Mouse (Mus musculus) forebrain, embryonic 11.5 days (tissue): ENCODE results near the gene Ahsa2. TPM values are rescaled to one million over a fixed set of nuclear protein-coding genes. Genes with fewer than 3 reads are reported as not detected.
"Not testable (repeated sequence)": the region's sequence is repeated elsewhere in the genome, so short reads cannot be mapped to it uniquely, and the experiment has no call there.

Experiments
- ATAC-seq: fragments of 200-750 bp; cut with Nextera tagmentation; replicated peaks from 2 replicates; pipeline ENCODE4 v1.8.0; 2017; ENCODE audit warnings: moderate TSS enrichment; ENCODE audit not compliant: low FRiP score
- DNase-seq: peaks from one replicate; pipeline ENCODE4 v3.0.0-alpha.2; 2017; ENCODE audit warnings: low spot score
- H3K27ac ChIP-seq: fragments of 300-500 bp; sonication (generic); 2 replicates; pipeline ENCODE4 v1.5.1; 2014; ENCODE audit warnings: low read depth, low read length
- H3K27me3 ChIP-seq: fragments of 300-500 bp; sonication (generic); 2 replicates; pipeline ENCODE4 v1.6.1; 2014; ENCODE audit warnings: mild to moderate bottlenecking, low read length, mixed read lengths; ENCODE audit not compliant: control insufficient read depth, insufficient read depth
- H3K36me3 ChIP-seq: fragments of 300-500 bp; sonication (generic); 2 replicates; pipeline ENCODE4 v1.6.1; 2014; ENCODE audit warnings: mild to moderate bottlenecking, low read length, moderate library complexity, mixed read lengths; ENCODE audit not compliant: control insufficient read depth, insufficient read depth
- H3K4me1 ChIP-seq: fragments of 300-500 bp; sonication (generic); replicated peaks from 2 replicates; pipeline ENCODE4 v1.6.1; 2014; ENCODE audit warnings: low read length, mixed read lengths; ENCODE audit not compliant: control insufficient read depth, insufficient read depth
- H3K4me2 ChIP-seq: fragments of 300-500 bp; sonication (generic); 2 replicates; pipeline ENCODE4 v1.6.1; 2014; ENCODE audit warnings: low read depth, mild to moderate bottlenecking, low read length, moderate library complexity, mixed read lengths; ENCODE audit not compliant: severe bottlenecking
- H3K4me3 ChIP-seq: fragments of 300-500 bp; sonication (generic); 2 replicates; pipeline ENCODE4 v1.5.1; 2014; ENCODE audit warnings: low read depth, low read length
- H3K9ac ChIP-seq: fragments of 300-500 bp; sonication (generic); 2 replicates; pipeline ENCODE4 v1.6.1; 2014; ENCODE audit warnings: low read length
- H3K9me3 ChIP-seq: fragments of 300-500 bp; sonication (generic); 2 replicates; pipeline ENCODE4 v1.6.1; 2016; ENCODE audit warnings: low read length, mixed read lengths; ENCODE audit not compliant: control insufficient read depth
- WGBS: fragments of 180-500 bp; shearing (Covaris S2); extraction: QIAGEN DNeasy Blood & Tissue Kit; methylation state at CpG from one replicate; pipeline ENCODE4 v1.1.7; 2014; 5-methylcytosine and 5-hydroxymethylcytosine counted together
- polyA plus RNA-seq: library from polyadenylated mRNA; unstranded; fragments of >200 nt; fragmentation: Nextera tagmentation; extraction: Ambion mirVana; gene quantifications from 2 replicates; pipeline ENCODE4 v1.2.1, GENCODE M21; 2014

The Ahsa2 gene
- polyA plus RNA-seq: 165 and 173 TPM in 2 replicates

DNA sequence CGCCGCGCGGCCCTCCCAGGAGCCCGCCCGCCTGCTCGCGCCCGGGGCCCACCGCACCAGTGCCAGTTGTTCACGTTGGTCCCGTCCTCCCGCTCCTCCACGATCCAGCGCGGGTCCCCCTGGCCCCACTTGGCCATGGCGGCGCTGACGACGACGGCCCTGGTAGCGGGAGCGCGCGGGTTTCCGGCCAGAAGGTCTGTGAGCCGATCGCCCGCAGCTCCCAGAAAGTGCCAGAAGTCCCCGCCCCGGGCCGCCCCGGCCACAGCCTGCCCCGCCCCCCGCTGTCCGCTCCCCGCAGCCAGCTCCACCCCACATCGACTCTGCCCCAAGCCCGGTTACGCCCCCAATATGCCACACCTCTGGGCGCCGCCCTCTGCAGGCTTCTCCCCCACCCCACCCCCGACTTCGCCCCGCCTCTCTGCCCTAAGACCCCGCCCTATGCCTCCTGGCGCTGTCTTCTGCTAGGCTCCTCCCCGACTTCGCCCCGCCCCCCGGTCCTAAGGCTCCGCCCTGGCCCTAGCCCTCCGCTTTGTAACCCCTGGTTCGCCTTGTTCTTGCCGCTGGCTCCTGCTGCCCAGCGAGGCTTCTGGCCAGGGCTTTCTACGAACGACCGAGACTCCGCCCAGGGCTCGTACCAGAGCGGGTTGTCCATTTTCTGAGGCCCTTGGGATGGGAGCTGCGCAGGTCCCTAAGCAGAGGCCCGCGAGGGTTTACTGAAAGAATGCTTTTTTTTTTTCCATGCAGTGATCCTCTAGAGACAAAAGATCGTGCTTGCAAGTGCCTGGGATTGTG, at the start of gene Ahsa2:
Gene Ahsa2 (minus strand): TSS at position 313 of the 792 bp plus-strand sequence.
- no peaks in the 10 kb centered on the region for H3K9me3 ChIP-seq
- peak within 1 kb of the TSS; percentile 73 for H3K4me3 ChIP-seq
- WGBS: under 1% methylated on average over 45 of the region's 66 CpGs
- peak within 1 kb of the TSS; percentile 74 for H3K4me2 ChIP-seq
- H3K27ac ChIP-seq: peak within 1 kb of the TSS; percentile 93
- peaks cover 4% of the 10 kb centered on the region; the same call in 1 of the 2 replicates for H3K36me3 ChIP-seq
- peak; percentile 95 for ATAC-seq
- peaks cover 3% of the 10 kb centered on the region; the same call in 1 of the 2 replicates for H3K4me1 ChIP-seq
- H3K9ac ChIP-seq: peak within 1 kb of the TSS; percentile 93
- DNase-seq: peak; percentile 99
- no peaks in the 10 kb centered on the region for H3K27me3 ChIP-seq

DNA sequence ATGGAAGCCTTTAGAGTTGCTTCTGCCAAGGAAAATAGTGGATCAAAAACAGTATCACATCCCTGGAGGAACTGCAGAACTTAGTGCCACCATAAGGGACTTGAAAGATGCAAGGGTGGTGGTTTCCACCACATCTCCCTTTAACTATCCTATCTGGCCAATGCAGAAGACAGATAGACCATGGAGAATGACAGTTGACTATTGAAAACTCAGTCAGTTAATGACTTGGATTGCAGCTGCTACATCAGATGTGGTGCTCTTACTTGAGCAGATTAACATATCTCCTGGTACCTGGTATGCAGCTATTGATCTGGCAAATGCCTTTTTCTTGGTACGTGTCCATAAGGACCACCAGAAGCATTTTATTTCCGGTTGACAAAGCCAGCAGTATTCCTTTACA, 39.6 kb upstream of the Ahsa2 start:
- Histone ChIP-seq H3K27me3 (no peaks in the 10 kb centered on the region), H3K4me3 (no peak overlapping the region), H3K27ac (no peak overlapping the region), H3K9ac (no peak overlapping the region), H3K36me3 (no peaks in the 10 kb centered on the region), H3K9me3 (no peaks in the 10 kb centered on the region), H3K4me2 (no peak overlapping the region), H3K4me1 (no peaks in the 10 kb centered on the region)
- no peak for DNase-seq
- WGBS: 86% methylated on average over 2 of the region's 2 CpGs
- ATAC-seq: no peak

DNA sequence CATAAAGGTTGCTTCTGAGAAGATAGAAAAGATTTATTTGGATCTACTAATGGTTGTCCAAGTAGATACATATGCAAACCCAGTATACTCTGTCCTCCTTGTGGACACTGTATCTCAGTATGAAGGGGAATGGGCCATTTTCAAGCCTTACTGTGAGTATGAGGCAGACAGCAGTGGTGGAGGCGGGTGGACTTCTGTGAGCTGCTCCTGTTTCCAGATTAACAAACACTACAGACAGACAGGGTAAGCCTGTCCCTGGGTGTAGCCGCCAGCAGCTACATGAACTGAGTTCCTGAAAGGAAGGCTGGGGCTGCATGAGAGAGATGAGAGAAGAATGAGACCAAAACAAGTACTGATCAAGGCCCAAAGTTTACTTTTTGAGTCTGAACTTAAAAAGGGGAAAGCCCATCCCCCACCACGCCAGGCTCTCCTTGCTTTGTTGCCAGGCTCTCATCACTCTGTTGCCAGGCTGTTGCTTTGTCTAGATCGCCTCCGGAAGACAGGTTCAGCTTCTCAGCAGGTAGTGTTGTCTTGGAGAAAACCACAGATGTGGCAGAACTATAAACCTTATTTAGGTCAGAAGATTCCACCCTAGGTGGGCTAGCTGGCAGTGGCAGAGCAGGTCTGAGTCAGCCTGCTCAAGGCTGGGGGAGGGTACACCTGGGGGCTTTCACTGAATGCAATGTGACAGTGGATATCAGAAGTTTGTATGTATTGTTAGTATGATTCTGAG, 22.8 kb upstream of the Ahsa2 start, which contains the start of gene 1700093K21Rik:
Gene 1700093K21Rik (minus strand): TSS at position 683 of the 733 bp plus-strand sequence.
- no peaks in the 10 kb centered on the region for H3K9me3 ChIP-seq
- H3K36me3 ChIP-seq: no peaks in the 10 kb centered on the region
- no peak for ATAC-seq
- no peaks in the 10 kb centered on the region for H3K27me3 ChIP-seq
- H3K27ac ChIP-seq: no peak within 1 kb of the TSS
- 29% methylated on average over 5 of the region's 5 CpGs for WGBS
- H3K4me3 ChIP-seq: no peak within 1 kb of the TSS
- no peak within 1 kb of the TSS for H3K4me2 ChIP-seq
- no peak within 1 kb of the TSS for H3K9ac ChIP-seq
- no peaks in the 10 kb centered on the region for H3K4me1 ChIP-seq
- no peak for DNase-seq

DNA sequence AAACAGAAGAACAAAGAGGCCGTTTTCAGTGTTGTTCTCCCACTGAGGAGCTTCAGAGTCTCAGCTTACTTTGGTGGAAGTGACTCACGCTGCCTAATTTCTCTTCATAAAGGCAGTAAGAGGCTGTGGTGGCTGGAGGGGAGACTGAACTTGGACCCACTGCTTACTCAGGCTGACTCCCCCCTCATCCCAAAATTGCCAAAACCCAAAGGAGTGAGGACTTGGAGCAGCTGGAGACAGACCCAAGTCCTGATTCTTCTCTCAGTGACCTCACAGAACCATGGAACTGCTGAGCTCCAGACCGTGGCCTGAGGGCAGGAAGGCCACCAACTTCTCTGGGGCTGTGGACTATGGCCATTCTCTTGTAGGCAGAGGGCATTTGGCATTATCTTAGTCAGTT, 21.2 kb upstream of the Ahsa2 start:
- Histone ChIP-seq H3K27me3 (no peaks in the 10 kb centered on the region), H3K9ac (no peak overlapping the region), H3K4me1 (no peaks in the 10 kb centered on the region), H3K4me2 (no peak overlapping the region), H3K36me3 (no peaks in the 10 kb centered on the region), H3K9me3 (no peaks in the 10 kb centered on the region), H3K27ac (no peak overlapping the region), H3K4me3 (no peak overlapping the region)
- ATAC-seq (no peak), DNase-seq (no peak)
- 75% methylated on average over 3 of the region's 3 CpGs for WGBS

DNA sequence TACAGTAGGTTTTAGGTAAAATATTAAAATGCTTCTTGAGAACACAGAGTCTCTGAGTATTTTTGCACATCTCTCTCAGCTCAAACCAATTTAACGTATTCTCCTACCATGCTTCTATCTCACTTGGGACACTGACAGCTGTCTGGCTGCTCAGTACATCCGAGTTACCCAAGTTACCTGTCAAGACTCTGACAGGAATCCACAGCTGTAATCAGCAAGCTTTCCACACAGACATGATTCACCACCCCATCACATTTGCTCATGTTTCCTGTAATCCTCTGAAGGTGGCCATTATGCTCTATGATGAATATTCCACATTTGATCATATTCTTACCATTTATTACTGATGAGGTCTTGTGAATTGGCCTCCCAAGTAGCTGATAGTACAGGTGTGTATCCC, 17.5 kb upstream of the Ahsa2 start:
- Histone ChIP-seq H3K4me1 (peaks cover 3% of the 10 kb centered on the region; the same call in 1 of the 2 replicates), H3K4me2 (no peak overlapping the region), H3K27me3 (no peaks in the 10 kb centered on the region), H3K36me3 (no peaks in the 10 kb centered on the region), H3K27ac (no peak overlapping the region), H3K9me3 (no peaks in the 10 kb centered on the region), H3K9ac (no peak overlapping the region), H3K4me3 (no peak overlapping the region)
- no peak for DNase-seq
- no peak for ATAC-seq
- WGBS: 85% methylated on average over 2 of the region's 2 CpGs

DNA sequence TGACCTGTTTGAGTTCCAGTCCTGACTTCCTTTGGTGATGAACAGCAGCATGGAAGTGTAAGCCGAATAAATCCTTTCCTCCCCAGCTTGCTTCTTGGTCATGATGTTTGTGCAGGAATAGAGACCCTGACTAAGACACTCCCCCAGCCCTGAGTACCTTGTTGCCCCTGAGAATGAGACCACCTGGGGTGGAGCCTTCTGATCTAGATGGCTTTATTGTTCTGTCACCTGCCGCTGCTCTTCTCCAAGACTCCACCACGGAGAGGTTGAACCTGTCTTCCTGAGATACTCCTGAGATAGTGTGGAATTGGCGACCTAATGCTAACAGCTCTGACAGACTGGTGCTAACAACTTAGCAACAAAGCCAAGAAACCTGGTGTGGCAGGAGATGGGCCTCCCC, 17.0 kb upstream of the Ahsa2 start:
- not testable (repeated sequence) for DNase-seq, H3K27ac ChIP-seq, H3K27me3 ChIP-seq, ATAC-seq, H3K4me2 ChIP-seq, H3K36me3 ChIP-seq, H3K4me1 ChIP-seq, H3K9ac ChIP-seq, H3K9me3 ChIP-seq, H3K4me3 ChIP-seq
- 66% methylated on average over 4 of the region's 4 CpGs for WGBS

DNA sequence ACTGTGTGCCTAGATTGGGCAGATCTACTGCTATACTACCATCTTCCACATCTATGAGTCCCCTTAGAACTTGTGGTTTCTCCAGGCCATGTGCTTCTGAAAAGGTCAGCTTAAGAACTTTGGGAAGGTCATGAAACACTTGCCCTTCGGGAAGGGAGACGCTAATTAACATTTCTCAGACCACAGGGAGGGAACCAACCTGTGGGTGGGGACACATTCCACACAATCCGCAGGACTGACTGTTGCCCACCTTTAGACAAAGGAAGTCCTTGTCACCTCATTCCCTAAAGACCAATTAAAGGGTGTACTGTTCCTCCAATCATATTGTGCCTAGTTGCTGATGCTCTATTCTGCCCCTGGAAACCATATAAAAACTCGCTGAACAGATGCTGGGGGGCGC, 7.0 kb upstream of the Ahsa2 start:
- not testable (repeated sequence) for H3K9me3 ChIP-seq, H3K9ac ChIP-seq, H3K4me2 ChIP-seq, H3K27ac ChIP-seq, H3K27me3 ChIP-seq, DNase-seq, H3K4me1 ChIP-seq, H3K36me3 ChIP-seq, H3K4me3 ChIP-seq, ATAC-seq
- 77% methylated on average over 5 of the region's 5 CpGs for WGBS

DNA sequence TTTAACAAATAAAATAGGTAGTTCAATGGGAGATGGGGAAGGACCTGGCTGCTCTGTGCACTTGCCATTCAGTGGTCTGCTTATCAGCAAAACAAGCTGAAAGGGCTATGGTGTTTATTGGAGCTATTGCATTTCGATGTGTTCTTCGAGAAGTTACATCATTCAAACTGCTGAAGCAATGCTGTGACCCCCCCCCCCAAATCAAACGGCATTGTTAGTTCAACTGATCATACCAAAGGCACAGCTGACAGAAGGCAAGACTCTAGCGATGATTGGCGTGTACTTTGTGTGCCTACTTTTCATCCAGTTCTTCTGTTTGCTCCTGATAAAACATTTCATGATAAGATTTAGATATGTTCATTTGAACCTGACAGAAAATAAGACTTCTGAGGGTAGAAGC, 779 bp upstream of the Ahsa2 start:
- WGBS: 61% methylated on average over 5 of the region's 5 CpGs
- no peaks in the 10 kb centered on the region for H3K9me3 ChIP-seq
- ATAC-seq (no peak), DNase-seq (peak; percentile 55)
- no peaks in the 10 kb centered on the region for H3K27me3 ChIP-seq
- peaks cover 4% of the 10 kb centered on the region; the same call in 1 of the 2 replicates for H3K36me3 ChIP-seq
- peak overlapping the region; percentile 52 for H3K9ac ChIP-seq
- peak overlapping the region; percentile 57 for H3K4me2 ChIP-seq
- peaks cover 3% of the 10 kb centered on the region; the same call in 1 of the 2 replicates for H3K4me1 ChIP-seq
- H3K4me3 ChIP-seq: peak overlapping the region; percentile 73
- peak overlapping the region; percentile 85 for H3K27ac ChIP-seq
